Mouse (Mus musculus): ENCODE data around the gene Cd276.
A peak's percentile ranks its signal among the peaks of the same experiment; 100 is the strongest.
"Not testable (repeated sequence)": the region's sequence is repeated elsewhere in the genome, so short reads cannot be mapped to it uniquely, and the experiment has no call there.

Cd276 gene

GRCm38 (mm10) chr9:58554908-58555684 is at the start of gene Cd276:
Cd276 (minus strand) TSS chr9:58555437.
- DNase-seq (ENCODE audit: low spot score), result peak; percentile 66

DNA sequence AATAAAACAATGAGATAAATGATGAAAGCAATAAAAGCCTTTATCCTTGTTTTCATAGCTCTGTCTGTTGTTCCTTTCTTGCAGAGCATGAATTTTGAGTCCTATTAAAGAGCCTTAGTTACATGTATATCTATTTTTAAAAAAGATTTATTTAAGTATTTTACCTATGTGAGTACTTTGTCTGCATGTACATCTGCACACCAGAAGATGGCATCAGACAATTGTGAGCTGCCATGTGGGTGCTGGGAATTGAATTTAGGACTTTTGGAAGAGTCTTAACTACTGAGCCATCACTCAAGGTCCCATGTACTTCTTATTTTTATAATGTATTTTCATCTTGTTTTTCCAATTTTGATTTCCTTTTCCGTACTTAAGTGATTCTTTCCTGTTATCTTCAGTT is 40.1 kb upstream of the Cd276 start:
- DNase-seq (ENCODE audit: low spot score), result no peak

DNA sequence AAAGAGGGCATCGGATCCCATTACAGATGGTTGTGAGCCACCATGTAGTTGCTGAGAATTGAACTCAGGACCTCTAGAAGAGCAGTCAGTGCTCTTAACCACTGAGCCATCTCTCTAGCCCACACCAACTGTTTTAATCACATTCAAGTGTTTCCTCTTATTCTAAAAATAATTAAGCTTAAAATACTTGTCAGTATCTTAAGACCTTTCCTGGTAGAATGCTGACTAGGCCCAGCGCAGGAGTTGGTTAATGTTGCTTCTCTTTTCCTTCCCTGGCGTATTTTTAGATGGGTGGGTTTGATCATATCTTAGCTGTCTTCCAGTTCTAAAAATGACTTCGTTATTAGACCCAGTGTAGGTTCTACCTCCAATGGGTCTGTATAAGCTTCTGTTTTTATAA is 33.4 kb upstream of the Cd276 start:
- DNase-seq (ENCODE audit: low spot score), result no peak

GRCm38 (mm10) chr9:58584323-58584722 is 29.1 kb upstream of the Cd276 start:
- DNase-seq (ENCODE audit: low spot score), result no peak

DNA sequence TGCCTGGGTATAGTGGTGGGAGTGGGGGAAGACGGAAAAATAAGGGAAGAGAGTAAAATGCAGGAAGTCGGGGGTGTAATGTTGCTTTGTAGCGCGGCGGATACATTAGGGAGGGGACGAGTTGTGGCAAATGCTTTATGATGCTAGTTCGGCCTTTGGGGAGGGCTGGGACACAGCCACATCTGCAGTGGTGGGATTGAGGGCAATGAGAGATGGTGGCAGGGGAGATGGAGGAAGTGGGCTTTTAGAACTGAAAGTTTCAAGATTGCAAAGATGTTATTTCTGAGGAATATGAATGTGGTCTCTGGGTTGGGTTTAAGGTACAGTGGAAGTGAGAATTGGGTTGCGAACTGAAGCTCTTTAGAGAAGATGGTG is 28.0 kb upstream of the Cd276 start:
- no peak for DNase-seq (ENCODE audit: low spot score)

DNA sequence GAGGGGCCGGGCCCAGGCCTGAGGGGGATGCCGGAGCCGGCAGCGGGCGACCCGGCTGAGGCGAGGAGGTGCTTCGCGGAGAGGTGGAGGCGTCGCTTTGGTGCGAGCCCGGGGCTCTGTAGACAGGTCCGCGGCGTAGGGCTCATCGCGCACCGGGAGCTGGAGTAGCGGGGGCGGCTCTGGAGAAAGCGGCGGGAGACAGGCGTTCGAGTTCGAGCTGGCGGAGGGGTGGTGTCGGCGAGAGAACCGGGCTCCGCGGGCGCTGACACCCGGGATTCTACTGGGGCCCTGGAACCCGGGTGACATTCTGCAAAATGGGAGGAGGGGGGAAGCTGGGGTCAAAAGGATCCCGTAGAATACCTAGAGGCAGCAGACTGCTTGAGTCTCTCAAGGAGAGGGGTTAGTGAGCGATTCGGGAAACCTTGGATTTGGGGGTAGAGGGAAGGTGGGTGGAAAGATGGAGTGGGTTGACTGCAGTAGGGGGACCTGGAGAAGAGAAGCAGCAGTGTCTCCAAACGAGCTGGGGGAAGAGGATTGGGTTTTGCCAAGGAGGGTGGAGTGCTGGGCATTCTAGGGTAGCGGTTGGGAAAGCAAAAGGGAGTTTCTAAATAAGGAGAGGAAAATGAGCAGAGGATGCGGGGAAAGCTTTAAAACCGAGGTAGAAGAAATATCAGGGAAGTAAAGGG is 27.5 kb upstream of the Cd276 start:
- peak; percentile 29 for DNase-seq (ENCODE audit: low spot score)

GRCm38 (mm10) chr9:58581958-58582540 is 26.8 kb upstream of the Cd276 start, which contains the start of gene Nptn:
Nptn (plus strand) TSS chr9:58582240.
- peak; percentile 97 for DNase-seq (ENCODE audit: low spot score)

GRCm38 (mm10) chr9:58581283-58581930 is 26.2 kb upstream of the Cd276 start:
- no peak for DNase-seq (ENCODE audit: low spot score)

DNA sequence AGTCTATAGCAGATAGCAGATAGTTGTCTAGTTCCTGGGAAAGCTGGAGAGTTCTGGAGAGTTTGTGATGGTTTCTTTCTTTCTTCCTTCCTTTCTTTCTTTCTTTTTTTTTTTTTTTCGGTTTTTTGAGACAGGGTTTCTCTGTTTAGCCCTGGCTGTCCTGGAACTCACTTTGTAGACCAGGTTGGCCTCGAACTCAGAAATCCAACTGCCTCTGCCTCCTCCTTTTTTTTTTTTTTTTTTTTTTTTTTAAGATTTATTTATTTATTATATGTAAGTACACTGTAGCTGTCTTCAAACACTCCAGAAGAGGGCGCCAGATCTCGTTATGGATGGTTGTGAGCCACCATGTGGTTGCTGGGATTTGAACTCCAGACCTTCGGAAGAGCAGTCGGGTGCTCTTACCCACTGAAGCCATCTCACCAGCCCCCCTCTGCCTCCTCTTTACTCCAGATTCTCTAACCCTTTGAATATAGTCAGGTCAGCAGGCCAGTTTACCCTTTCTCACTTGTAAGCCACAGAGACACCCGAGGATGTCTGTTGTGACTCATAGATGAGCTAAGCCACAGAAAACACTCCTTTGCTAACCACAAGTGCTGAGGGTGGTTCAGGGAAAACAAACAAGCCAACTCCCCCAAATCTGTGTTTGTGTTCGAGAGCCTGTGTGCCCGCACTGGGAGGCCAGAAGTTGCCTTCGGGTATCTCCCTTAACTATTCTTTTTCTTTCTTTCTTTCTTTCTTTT is 25.4 kb upstream of the Cd276 start:
- not testable (repeated sequence) for DNase-seq (ENCODE audit: low spot score)

DNA sequence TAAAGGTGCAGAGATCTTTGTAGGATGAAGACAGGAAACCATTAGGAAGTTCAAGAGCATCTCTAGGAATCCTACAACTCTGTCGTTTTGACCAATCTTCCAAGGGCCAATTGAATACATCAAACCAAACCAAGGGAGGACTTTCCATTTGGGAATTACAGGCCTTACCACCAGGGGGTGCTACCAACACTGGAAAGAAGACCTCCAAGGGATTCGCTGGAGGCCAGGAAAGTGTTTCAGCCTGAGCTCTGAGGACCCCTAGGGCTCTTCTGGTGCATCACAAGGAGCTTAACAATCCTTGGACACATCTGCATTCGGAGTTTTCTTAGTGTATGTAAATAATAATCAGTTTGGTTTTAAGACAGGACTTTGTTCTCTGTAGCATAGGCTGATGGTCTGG is 23.4 kb upstream of the Cd276 start:
- peak; percentile 68 for DNase-seq (ENCODE audit: low spot score)

GRCm38 (mm10) chr9:58571001-58571400 is 15.8 kb upstream of the Cd276 start:
- DNase-seq (ENCODE audit: low spot score), result no peak

DNA sequence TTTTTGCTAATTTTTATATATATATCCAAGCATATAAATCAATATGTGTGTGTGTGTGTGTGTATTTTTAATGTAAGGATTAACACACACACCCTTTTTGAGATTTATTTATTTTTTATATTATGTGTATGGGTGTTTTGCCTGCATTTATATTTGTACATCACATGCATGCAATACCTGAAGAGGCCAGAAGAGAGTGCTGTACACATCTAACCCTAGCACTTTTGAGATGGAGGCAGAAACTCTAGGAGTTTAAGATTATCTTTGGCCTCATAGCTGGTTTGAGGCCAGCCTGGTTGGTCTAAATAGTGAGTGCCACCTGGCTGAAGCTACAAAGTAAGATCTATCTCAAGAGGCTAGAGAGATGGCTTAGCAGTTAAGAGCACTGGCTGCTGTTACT is 12.4 kb upstream of the Cd276 start:
- DNase-seq (ENCODE audit: low spot score), result no peak

- DNase-seq (ENCODE audit: low spot score), result not testable (repeated sequence)
These were observed 10.7 kb upstream of the Cd276 start for GRCm38 (mm10) chr9:58565945-58566344.

GRCm38 (mm10) chr9:58560211-58560610 is 5.0 kb upstream of the Cd276 start:
- no peak for DNase-seq (ENCODE audit: low spot score)

- no peak for DNase-seq (ENCODE audit: low spot score)
These were observed 2.5 kb upstream of the Cd276 start for GRCm38 (mm10) chr9:58557457-58558455.

GRCm38 (mm10) chr9:58556627-58557026 is 1.4 kb upstream of the Cd276 start:
- no peak for DNase-seq (ENCODE audit: low spot score)

- DNase-seq (ENCODE audit: low spot score), result no peak
These were observed 613 bp upstream of the Cd276 start for GRCm38 (mm10) chr9:58555685-58556414.

DNA sequence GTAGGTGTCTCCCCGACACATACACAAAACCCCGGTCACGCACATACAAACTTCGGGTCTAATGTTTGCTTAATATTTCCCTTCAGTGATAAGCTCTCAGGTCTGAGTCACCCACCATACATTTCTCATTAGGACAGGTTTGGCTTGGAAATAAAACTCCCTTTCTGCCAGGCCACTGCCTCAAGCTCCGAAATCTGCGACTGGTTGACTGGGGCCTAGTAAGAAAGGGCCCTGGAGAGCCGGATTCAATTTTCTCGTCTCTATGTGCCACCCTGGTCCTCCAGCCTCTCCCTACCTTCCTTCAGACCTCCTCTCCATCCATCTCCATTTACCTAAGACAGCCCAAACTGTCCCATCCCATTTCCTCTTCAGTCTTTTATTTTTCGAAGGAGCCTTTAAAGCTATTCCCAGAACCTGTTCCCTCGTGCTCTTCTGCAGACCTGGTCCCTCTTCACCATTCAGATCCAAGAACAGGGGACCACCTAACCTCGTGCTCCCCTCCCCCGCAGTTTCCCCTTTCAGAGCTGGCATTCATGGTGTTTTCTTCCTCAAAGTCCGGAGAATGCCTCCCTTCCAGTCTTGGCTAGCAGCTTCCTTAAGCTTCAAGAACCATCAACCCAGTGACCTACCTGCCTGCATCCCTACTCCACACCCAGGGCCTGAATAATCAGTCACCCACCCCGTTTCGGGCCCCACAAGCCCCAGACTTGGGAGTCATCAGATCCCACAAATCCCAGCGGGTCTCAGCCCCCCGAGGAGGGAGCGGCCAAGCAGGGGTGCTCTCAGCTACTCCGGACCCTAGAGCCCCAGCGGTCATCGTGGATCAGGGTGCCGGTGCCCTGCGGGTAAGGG is 955 bp downstream of the Cd276 start:
- DNase-seq (ENCODE audit: low spot score), result peak; percentile 19

DNA sequence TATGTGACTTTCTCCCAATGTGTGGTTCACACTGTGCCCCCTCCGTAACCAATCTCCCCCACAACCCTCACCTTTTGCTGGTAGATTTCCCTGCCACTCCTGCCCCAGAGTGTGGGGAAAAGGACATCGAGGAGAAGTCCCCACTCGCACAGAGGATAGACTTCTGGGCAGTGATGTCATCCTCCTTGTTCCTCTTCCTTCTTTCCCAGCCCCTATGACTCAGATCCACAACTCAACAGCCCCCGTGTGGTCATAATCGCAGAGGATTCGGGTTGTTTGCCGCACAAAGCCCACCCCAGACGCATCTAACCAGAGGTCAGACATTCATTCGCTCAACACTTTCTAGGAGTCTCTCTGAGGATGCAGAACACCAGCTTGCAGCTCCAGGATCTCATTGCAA is 3.2 kb downstream of the Cd276 start:
- DNase-seq (ENCODE audit: low spot score), result no peak

Measured in ovary, postnatal 36 days (tissue).